Mouse (Mus musculus) megakaryocyte-erythroid progenitor cell, adult 5-6 weeks (primary cell): ENCODE results near the gene 4930518I15Rik. TPM values are rescaled to one million over a fixed set of nuclear protein-coding genes. Genes with fewer than 3 reads are reported as not detected.
"Not testable (repeated sequence)": the region's sequence is repeated elsewhere in the genome, so short reads cannot be mapped to it uniquely, and the experiment has no call there.

Experiments used
- ATAC-seq: replicated peaks from 2 replicates; pipeline ENCODE4 v1.8.0; 2016; ENCODE audit warnings: mild to moderate bottlenecking, inconsistent platforms; ENCODE audit not compliant: severe bottlenecking, poor library complexity, low FRiP score, low TSS enrichment
- total RNA-seq, 2 experiments: library from RNA; stranded (forward) in 1 of 2; stranded (reverse) in 1 of 2; fragments of 200-1000, 215-1000 nt in 1 of 2; fragments of >200 nt in 1 of 2; fragmentation: Nextera tagmentation in 1 of 2; gene quantifications; 2 replicates each; pipeline ENCODE4 v1.2.3; 2014 to 2017

4930518I15Rik gene
- total RNA-seq, 2 experiments from 2014 or later = 5.9 TPM; not detected in 1

GRCm38 (mm10) chr2:156882431-156883001 lies 24.8 kb upstream of the 4930518I15Rik start:
- ATAC-seq = peak; percentile 79

DNA sequence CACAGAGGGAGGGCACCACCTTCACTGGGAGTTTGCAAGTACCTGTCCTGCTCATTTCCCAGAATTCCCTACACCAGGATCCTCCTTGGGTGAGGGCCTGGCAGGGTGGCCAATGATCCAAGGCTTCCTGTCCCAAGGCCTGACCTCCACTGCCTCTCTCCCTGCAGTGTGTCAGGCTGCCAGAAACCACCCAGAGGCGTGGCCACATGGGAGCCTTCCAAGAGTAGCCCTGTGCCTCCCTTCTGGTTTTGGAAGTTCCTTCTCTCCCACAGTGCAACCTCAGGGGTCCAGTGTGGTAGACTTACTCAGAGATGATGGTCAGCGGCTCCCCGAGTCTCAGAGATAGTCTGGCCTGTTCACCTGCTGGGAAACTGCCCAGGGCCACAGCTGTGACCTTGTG lies 21.8 kb upstream of the 4930518I15Rik start:
- ATAC-seq = no peak

DNA sequence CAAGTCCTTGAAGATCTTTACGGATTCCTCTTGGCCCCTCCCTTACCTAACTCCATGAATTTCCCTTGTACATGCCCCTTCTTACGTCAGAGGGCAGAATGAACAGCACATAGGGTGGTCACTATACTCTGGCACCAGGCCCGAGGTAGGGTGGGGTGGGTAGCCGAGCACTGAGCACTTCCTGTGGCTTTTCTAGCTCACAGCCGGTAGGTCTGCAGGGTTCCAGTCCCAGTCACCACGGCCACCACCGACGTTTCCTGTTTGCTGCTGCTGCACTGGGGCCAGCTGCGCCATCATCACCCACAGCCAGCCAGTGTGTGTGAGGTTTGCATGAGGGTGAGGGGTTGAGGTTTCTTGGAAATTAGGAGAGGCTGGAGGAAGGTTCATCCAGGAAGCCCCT lies 20.0 kb upstream of the 4930518I15Rik start:
- no peak for ATAC-seq

GRCm38 (mm10) chr2:156874760-156875510 lies 17.2 kb upstream of the 4930518I15Rik start:
- ATAC-seq = no peak

DNA sequence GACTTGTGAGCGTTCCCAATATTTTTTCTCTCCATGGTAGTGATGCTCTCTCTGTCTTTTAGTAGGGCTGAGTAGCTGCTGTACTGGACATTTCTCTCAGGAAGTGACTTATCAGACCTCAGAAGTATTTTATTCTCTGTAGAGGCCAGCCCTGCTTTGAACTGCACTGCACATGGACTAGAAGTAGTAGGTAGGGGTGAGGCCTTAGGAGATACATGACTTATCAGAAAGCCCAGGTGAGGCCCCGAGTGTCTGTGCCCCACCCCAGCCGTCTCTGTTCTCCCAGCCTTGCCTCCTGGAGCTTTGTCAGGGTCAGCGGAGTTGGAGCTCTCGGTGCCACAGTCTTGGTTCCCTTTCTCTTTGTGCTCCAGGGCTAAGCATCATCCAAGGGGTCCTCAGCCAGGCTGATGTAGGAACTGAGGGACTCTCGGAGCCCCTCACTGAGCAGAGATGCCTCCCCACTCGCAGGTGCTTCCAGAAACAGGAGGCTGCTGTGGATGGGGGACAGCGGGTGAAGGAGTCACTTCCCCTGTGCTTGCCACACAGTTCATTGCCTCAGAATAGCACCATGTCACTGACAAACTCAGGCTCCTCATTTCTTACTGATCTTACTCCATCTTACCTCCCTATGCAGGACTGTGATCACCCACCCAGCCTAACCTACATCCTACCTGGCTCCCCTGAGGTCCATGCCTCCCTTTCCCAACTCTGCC lies 16.5 kb upstream of the 4930518I15Rik start:
- ATAC-seq = no peak

DNA sequence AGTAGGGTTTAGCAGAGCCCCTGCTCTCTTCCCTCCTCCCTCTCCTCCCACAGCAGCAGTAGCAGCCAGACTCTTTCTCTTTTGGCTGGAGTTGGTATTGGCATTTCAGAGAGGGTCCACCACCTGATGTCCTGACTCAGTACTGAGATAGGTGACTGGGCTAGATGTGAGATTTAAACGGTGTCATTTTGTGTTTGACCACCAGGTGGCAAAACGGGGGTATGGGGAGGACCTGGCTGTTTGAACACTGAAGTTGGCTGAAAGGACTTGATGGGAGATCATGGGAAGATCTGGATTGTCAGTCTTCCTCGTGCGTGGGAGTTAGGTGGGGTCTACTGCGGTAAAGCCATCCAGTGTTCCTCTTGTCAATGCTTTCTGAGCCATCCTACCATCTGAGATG lies 15.9 kb upstream of the 4930518I15Rik start:
- peak; percentile 62 for ATAC-seq

DNA sequence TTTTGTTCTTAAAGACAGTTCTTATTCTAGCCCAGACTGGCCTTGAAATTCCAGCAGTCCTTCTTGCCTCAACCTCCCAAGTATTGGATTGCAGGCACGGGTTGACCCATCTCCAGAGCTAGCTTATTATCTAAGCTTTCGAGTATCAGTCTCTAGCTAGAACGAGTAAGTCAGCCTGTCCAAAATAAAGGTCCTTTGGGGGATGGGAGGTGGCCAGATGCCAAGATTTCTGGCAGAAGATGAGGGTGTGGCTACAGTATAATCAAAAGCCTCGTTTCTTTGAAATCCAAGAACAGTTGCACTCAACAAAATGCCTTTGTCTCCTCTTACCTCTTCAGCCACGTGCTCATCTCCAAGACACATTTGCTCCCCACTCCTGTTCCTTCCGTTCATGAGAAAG lies 12.8 kb upstream of the 4930518I15Rik start:
- no peak for ATAC-seq

GRCm38 (mm10) chr2:156869554-156869953 lies 11.8 kb upstream of the 4930518I15Rik start:
- ATAC-seq = no peak

- no peak for ATAC-seq
Measured at GRCm38 (mm10) chr2:156868994-156869393, 11.2 kb upstream of the 4930518I15Rik start.

DNA sequence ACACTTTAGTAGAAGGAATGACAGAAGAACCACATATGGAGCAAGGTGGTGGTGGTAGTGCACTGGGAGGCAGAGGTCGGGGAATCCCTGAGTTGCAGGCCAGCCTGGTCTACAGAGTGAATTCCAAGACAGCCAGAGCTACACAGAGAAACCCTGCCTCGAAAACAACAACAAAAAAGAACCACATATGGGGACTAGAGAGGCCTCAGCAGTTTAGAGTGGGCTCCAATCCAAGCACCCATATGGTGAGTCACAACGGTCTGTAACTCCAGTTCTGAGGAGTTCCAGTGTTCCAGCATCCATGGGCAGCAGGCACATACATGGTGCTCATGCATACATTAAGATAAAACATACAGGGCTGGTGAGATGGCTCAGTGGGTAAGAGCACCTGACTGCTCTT lies 6.7 kb upstream of the 4930518I15Rik start:
- ATAC-seq = no peak

- ATAC-seq = peak; percentile 42
Measured at GRCm38 (mm10) chr2:156863487-156864160, 5.9 kb upstream of the 4930518I15Rik start.

DNA sequence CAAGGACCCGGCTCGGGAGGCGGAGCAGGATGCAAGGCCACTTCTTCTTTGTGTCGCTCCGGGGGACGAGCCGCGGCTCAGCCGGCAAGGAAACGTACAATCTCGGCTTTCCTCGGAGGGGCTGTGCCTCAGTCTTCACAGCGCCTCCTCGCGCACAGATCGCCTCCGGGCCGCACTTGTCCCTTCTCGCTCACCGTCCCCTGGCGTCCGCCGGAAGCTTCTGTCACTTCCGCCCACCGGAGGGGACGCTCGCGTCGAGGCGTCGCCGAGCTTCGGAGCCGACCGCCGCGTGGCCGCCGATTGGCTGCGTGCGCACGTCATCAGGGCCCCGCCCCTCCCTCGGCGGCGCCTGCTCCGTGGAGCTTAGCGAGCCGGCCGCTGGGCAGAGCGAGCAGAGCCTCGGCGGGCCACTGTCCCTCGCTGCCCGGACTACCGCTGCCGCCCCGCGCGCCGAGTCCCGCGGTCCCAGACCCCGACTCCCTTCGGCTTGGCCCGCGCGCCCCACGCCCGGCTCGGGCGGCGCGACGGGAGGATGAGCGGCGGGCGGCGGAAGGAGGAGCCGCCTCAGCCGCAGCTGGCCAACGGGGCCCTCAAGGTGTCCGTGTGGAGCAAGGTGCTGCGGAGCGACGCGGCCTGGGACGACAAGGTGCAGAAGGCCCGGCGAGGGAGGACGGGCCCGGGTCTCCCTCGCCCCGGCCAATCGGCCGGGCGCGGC lies 5.2 kb upstream of the 4930518I15Rik start, which contains the start of gene Rab5if:
Gene Rab5if, plus strand, starts transcription at position 357 of the 715 bp plus-strand sequence.
- peak; percentile 88 for ATAC-seq

DNA sequence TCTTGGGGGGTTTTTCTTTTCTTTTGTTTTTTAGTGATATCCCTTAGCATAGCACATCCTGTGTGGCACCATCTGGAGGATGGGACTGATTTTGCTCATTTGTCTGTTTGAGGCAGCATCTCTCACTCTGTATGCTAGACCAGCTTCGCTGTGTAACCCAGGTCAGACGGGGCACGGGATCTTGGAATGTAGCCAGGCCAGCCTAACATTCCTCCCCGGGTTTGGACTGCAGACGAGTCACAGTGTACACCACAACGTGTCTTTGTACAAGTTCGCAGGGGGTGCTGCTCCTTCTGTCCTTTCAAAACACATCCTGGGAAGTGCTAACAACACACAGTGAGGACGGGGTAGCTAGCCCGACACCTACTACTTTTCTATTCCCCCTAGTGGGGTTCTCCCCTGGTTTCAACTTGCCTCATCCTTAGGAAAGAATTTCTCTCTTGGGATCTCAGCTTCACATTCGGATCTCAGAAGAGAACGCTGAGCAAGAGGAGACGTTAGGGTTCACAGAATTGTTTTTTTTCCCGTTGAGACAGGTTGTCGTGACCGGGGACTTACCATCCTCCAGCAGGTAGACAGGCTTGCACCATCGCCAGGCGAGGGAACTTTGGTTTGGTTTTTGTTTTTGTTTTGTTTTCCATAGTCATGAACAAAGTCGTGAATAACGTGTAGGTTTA lies 4.4 kb upstream of the 4930518I15Rik start:
- ATAC-seq = peak; percentile 31

- no peak for ATAC-seq
Measured at GRCm38 (mm10) chr2:156858671-156859070, 925 bp upstream of the 4930518I15Rik start.

DNA sequence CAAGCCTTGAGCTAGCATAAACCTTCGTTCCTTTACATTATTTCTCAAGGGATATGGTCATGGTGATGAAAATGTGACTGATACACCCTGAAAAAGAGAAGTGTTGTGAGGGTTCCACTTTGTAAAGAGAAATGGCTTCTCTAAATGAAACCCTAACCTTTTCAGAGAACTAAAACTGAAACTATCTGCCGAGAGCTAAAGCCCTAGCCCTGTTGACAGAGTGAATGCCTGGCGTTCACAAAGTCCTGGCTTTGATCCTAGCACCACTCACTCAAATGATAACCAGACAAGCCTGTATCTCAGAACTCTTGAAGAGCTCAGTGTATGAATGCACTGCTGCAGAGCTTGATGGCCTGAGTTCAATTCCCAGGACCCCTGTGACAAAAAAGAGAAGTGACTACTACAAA lies 358 bp downstream of the 4930518I15Rik start:
- ATAC-seq = no peak

DNA sequence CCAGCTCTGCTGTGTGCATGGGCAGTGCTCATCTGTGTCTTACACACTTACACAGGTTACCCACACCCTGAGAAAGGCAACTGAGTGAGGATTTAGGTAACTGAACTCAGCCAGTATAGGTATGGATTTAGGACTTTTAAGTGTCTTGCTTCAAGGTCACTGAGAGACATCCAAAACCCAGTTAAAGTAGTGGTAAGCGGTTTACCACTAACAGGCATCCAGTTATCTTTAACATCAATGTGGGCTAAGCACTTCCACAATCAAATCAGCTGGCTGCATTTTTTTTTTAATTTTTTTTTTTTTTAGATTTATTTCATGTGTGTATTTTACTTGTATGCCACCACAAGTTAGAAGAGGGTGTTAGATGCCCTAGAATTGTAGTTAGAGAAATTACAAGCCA lies 1.4 kb downstream of the 4930518I15Rik start:
- ATAC-seq = no peak

- not testable (repeated sequence) for ATAC-seq
Measured at GRCm38 (mm10) chr2:156853999-156854771, 3.6 kb downstream of the 4930518I15Rik start.

GRCm38 (mm10) chr2:156853584-156853983 lies 4.2 kb downstream of the 4930518I15Rik start:
- not testable (repeated sequence) for ATAC-seq
